Mouse (Mus musculus) kidney, postnatal 36 days (tissue): Measurements from ENCODE around the gene Noc4l.

Experiments used
- DNase-seq, 2 experiments: peaks; one replicate each; pipeline ENCODE4 v3.0.0; 2021 to 2022; ENCODE audit warnings: mixed read lengths in 2 of 2

The Noc4l gene

DNA sequence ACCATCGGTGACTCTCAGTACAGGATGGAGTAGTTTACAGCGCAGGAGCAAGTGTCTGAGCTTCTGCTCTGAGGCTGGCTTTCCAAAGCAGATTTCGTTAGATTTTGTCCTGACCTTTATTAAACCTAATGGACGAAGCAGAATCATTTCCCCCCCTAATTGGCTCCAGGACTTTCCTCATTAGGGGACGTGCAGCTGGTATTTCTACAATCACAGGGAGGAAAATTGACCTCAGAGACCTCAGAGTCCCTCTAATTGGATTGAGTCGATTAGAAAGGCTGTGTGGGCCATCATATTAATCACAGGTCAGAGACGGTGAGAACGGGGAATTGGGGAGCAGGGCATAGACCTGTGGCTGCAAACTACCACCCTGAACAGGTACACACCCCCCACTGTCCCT, 44.3 kb downstream of the Noc4l start:
- no peak for DNase-seq

DNA sequence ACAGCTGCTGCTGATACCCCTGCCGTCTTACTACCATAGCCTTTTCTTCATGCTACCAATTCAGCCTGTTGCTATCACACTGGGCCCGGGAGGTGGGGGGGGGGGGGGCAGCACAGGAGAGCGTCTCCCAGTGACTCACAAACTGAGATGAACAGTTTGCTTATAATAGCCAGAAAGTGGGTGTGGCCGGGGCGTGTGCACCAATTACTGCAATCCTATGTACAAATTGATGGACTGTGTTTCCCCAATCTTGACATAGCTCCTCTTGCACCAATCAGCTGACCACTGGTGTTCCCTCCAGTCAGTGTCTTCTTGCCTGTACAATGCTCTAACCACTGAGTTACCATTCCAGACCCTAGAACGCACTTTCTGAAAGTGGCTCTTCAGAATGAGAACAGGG, 44.9 kb downstream of the Noc4l start:
- DNase-seq, result no peak

DNA sequence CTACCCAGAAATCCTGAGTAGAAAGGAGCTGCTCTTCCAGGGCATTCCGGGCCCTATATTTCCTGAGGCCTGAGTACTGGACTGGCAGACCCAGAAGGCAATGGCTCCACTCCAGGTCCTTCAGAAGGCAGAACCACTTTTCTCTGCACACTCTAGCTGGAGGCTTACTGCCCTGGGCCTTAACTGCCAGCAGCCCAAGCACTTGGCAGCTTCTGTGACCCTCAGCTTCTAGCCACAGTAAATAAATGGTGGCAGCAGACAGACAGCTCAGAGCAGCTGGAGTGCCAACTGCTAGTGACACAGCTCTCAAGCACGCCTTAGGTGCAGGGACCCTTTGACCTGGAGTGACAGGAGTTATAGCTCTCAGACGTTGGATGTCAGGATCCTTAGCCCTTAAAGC, 45.5 kb downstream of the Noc4l start:
- DNase-seq, result no peak

DNA sequence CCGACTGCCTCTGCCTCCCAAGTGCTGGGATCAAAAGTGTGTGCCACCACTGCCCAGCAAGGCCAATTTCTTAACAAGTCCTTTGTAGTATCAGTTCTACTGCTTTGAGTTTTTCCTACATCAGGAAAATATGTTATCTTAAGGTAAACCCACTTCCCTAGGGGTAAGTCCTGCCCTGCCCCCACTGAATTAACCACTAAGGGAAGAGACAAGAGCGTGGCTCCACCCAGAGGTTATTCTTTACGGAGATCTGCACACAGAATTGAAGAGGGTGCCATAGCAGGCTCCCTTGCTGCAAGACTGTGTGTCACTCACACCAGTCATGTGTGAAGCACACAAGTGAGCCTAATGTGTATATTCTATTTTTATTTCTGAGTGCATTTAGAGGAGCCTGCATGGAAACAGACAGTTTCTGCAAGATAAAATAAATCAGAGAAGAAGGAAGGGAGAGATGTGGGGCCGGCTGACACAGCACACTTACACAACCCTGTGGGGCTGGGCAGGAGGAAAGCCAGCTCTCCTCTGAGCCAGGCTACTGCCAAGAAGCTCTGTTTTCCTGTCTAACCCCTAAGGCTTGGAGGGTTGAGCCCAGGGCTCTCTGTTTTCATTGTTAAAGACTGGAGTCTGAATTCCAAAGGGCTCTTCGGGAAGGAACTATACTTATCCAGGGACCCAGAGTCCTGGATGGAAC, 47.5 kb downstream of the Noc4l start:
- DNase-seq, result no peak

DNA sequence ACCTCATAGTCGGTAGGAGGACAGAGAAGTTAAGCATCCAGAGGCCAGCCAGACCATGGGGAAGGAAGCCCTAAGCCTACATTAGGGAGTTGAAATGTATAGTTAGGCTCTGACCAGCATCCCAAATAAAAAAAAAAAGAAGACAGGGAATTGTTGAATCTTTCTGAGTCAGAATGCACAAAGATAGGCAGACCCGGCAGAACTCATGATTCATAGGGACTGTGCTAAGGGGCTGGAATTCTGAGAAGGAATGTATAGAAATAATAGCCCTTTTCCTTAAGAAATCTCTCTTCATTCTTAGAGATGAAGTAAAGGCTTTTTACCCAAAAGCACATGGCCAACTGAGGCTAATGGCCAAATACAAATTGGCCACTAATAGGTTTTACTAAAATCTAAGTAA, 48.9 kb downstream of the Noc4l start:
- DNase-seq, result no peak

DNA sequence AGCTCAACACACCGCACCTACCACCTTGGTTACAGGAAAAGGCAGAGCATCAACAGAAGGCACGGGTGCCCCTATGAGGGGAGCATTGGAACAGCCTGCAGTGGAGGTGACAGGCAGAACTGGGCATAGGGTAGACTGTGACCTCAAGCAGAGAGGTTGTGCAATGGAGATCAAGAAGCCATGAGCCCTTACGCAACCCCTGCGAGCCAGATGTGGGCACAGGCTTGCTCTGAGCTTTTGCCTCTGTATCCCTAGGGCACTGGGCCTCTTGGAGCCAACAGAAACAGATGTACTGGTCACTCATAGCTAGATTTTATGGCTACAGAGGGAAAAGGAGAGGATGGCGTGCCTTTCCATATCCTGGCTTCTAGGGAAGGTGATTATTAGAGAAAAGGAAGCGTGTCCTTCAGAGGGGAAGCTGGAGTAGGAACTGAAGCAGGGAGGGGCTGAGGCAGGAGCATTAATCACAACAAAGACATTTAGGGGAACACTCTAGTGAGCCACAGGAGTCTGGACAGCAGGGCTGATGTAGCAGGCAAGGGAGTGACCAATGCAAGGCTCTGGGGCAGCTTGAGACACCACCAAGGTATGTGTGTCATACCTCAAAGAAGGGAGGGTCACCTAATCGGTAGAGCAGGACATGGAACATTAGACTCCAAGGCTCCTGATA, 50.1 kb downstream of the Noc4l start:
- no peak for DNase-seq
